Mouse (Mus musculus): ENCODE data around the gene Nubp2.

DNA sequence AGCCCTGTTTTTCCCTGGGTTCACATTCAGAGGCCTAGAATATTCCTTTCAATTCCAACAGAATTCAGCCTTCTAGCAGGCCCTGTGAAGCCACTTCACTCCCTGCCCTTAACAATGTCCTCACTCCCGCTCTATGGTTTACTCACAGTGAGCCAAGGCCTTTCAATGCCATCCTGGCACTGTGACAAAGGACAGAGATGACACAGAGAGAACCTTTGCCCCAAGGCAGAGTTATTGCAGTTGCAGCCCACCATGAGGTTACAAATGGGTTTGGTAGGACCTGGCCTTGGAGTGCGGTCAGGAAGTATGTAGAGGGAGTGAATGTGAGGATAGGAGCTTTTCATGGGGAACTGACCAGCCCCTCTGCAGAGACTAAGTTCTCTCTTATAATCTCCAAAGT, 21.4 kb upstream of the Nubp2 start:
- TF ChIP-seq CTCF (IDR thresholded peaks at IDR 0.05) (no peak), EP300 (IDR thresholded peaks at IDR 0.05; ENCODE audit: insufficient read depth, low read depth, low read length) (no peak)

All from heart, adult 2 months (tissue).